Mouse (Mus musculus): ENCODE measurements at regions not wholly inside any gene's neighbourhood (a gene's known extent, or its start where the extent isn't known, plus 50 kb on each side); places are given as distances from the start of the nearest gene placed in this dataset.

GRCm38 (mm10) chr13:39084544-39084943, 123.9 kb upstream of the Slc35b3 start:
- H3K9me3 ChIP-seq (ENCODE audit: control insufficient read depth, low read length) = no peaks in the 10 kb centered on the region
- no peak overlapping the region for H3K4me2 ChIP-seq (ENCODE audit: low read length)
- H3K36me3 ChIP-seq (ENCODE audit: control insufficient read depth, insufficient read depth, low read length) = no peaks in the 10 kb centered on the region
- H3K4me1 ChIP-seq (ENCODE audit: control insufficient read depth, insufficient read depth, low read depth, low read length) = no peaks in the 10 kb centered on the region
- ATAC-seq = 0 out of 2 replicates have a peak, but pooled peaks have one; percentile 30
- H3K4me3 ChIP-seq (ENCODE audit: low read length) = no peak overlapping the region
- H3K9ac ChIP-seq (ENCODE audit: low read depth, low read length) = no peak overlapping the region
- H3K27ac ChIP-seq (ENCODE audit: low read depth, low read length) = no peak overlapping the region
- 40% methylated on average over 5 of the region's 5 CpGs for WGBS
- H3K27me3 ChIP-seq (replicated peaks; ENCODE audit: control insufficient read depth, insufficient read depth, low read length) = no peaks in the 10 kb centered on the region

GRCm38 (mm10) chr13:39074211-39074610, 113.5 kb upstream of the Slc35b3 start:
- H3K9me3 ChIP-seq (ENCODE audit: control insufficient read depth, low read length) = no peaks in the 10 kb centered on the region
- ATAC-seq = no peak
- no peak overlapping the region for H3K4me2 ChIP-seq (ENCODE audit: low read length)
- no peaks in the 10 kb centered on the region for H3K27me3 ChIP-seq (replicated peaks; ENCODE audit: control insufficient read depth, insufficient read depth, low read length)
- no peaks in the 10 kb centered on the region for H3K4me1 ChIP-seq (ENCODE audit: control insufficient read depth, insufficient read depth, low read depth, low read length)
- no peak overlapping the region for H3K9ac ChIP-seq (ENCODE audit: low read depth, low read length)
- 80% methylated on average over 2 of the region's 2 CpGs for WGBS
- H3K4me3 ChIP-seq (ENCODE audit: low read length) = no peak overlapping the region
- no peaks in the 10 kb centered on the region for H3K36me3 ChIP-seq (ENCODE audit: control insufficient read depth, insufficient read depth, low read length)
- H3K27ac ChIP-seq (ENCODE audit: low read depth, low read length) = no peak overlapping the region

- Histone ChIP-seq H3K27me3 (replicated peaks; ENCODE audit: control insufficient read depth, insufficient read depth, low read length) (no peaks in the 10 kb centered on the region), H3K9ac (ENCODE audit: low read depth, low read length) (no peak overlapping the region), H3K36me3 (ENCODE audit: control insufficient read depth, insufficient read depth, low read length) (no peaks in the 10 kb centered on the region), H3K4me2 (ENCODE audit: low read length) (no peak overlapping the region), H3K4me1 (ENCODE audit: control insufficient read depth, insufficient read depth, low read depth, low read length) (no peaks in the 10 kb centered on the region), H3K4me3 (ENCODE audit: low read length) (no peak overlapping the region), H3K27ac (ENCODE audit: low read depth, low read length) (no peak overlapping the region), H3K9me3 (ENCODE audit: control insufficient read depth, low read length) (no peaks in the 10 kb centered on the region)
- no peak for ATAC-seq
- WGBS = 59% methylated on average over 3 of the region's 3 CpGs
These were observed 71.6 kb upstream of the Slc35b3 start for GRCm38 (mm10) chr13:39032263-39032662.

GRCm38 (mm10) chr13:39020168-39020567, 59.5 kb upstream of the Slc35b3 start:
- 85% methylated on average over 13 of the region's 13 CpGs for WGBS
- no peak overlapping the region for H3K9ac ChIP-seq (ENCODE audit: low read depth, low read length)
- H3K9me3 ChIP-seq (ENCODE audit: control insufficient read depth, low read length) = no peaks in the 10 kb centered on the region
- ATAC-seq = no peak
- no peak overlapping the region for H3K4me2 ChIP-seq (ENCODE audit: low read length)
- H3K4me1 ChIP-seq (ENCODE audit: control insufficient read depth, insufficient read depth, low read depth, low read length) = no peaks in the 10 kb centered on the region
- no peak overlapping the region for H3K4me3 ChIP-seq (ENCODE audit: low read length)
- no peaks in the 10 kb centered on the region for H3K36me3 ChIP-seq (ENCODE audit: control insufficient read depth, insufficient read depth, low read length)
- H3K27ac ChIP-seq (ENCODE audit: low read depth, low read length) = no peak overlapping the region
- H3K27me3 ChIP-seq (replicated peaks; ENCODE audit: control insufficient read depth, insufficient read depth, low read length) = no peaks in the 10 kb centered on the region

- Histone ChIP-seq H3K4me3 (ENCODE audit: low read length) (peak overlapping the region; percentile 16; the same call in 1 of the 2 replicates), H3K4me1 (ENCODE audit: control insufficient read depth, insufficient read depth, low read depth, low read length) (peaks cover 5% of the 10 kb centered on the region; the same call in 1 of the 2 replicates), H3K9me3 (ENCODE audit: control insufficient read depth, low read length) (no peaks in the 10 kb centered on the region), H3K27me3 (replicated peaks; ENCODE audit: control insufficient read depth, insufficient read depth, low read length) (no peaks in the 10 kb centered on the region), H3K4me2 (ENCODE audit: low read length) (peak overlapping the region; percentile 48), H3K36me3 (ENCODE audit: control insufficient read depth, insufficient read depth, low read length) (no peaks in the 10 kb centered on the region), H3K9ac (ENCODE audit: low read depth, low read length) (no peak overlapping the region), H3K27ac (ENCODE audit: low read depth, low read length) (no peak overlapping the region)
- ATAC-seq = peak; percentile 85
- 1% methylated on average over 8 of the region's 8 CpGs for WGBS
These were observed 51.0 kb upstream of the Slc35b3 start for GRCm38 (mm10) chr13:39011696-39012095.
